Mouse (Mus musculus) liver, adult 2 months (tissue): Measurements from ENCODE around the gene Resp18.

Experiments
- CTCF ChIP-seq: fragments of 200-500 bp; IDR thresholded peaks from 2 replicates; pipeline ENCODE4 v1.5.1; 2011; ENCODE audit warnings: low read depth, low read length, control low read depth
- POLR2A ChIP-seq: fragments of 200-500 bp; IDR thresholded peaks from 2 replicates; pipeline ENCODE4 v1.6.1; 2011; ENCODE audit warnings: low read length, control low read depth; ENCODE audit not compliant: insufficient read depth; ENCODE audit errors: extremely low read depth

GRCm38 (mm10) chr1:75227653-75228052 is 50.6 kb downstream of the Resp18 start:
- TF ChIP-seq POLR2A (no peak), CTCF (no peak)
